Mouse (Mus musculus): ENCODE measurements around the gene Col18a1.

GRCm38 (mm10) chr10:77011681-77012080 is 154.7 kb downstream of the Col18a1 start:
- TF ChIP-seq CTCF (IDR thresholded peaks at IDR 0.05; ENCODE audit: extremely low read depth, insufficient read length, insufficient replicate concordance, low read depth, low read length), result no peak
- no peak for TF ChIP-seq POLR2A (IDR thresholded peaks at IDR 0.05; ENCODE audit: low read depth, low read length)

All from small intestine, adult 2 months (tissue).